Mouse (Mus musculus): ENCODE measurements around the gene Espnl.
A peak's percentile ranks its signal among the peaks of the same experiment; 100 is the strongest.

Espnl gene

DNA sequence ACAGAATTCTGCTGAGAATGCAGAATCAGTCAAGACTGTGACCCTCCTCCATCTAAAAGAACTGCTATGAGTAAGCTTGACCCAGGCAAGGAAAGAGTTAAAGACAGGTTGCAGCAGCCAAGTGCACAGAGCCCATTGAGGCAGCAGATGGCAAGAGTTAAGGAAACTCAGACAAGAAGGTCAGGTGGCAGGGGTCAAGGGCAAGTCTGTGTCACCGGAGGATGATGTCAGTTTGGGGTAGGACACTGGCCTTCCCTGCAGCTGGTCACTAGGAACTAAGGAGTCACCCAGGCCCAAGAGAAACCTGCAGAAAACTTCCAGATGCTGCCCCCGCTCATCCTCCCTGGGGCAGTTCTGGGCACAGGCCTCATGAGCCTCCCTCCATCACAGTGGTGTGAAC, 2.8 kb downstream of the Espnl start:
- no peak for DNase-seq

DNA sequence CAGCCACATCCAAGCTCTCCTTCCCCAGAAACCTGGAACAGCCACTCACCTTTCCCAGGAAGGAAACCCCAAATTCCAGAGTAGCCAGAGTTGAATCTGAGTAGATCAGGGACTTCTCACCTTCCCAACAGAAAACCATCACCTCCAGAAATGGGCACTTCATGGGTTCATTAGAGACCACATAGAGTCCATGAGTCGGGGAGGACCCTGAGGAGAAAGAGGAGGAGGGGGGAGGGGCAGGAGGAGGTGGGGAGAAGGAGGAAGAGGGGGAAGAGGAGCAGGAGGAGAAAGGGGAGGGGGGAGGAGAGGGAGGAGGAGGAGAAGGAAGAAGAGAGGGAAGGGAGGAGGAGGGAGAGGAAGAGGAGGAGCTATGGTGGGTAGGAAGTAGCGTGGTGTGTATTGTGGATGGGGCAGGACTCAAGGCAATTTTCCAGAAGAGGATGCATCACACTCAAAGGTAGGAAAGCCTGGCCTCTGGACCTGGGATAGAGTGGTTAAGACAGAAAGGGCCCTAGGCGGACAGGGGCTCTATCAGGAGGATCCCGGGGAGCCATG, 3.7 kb downstream of the Espnl start:
- DNase-seq: no peak

DNA sequence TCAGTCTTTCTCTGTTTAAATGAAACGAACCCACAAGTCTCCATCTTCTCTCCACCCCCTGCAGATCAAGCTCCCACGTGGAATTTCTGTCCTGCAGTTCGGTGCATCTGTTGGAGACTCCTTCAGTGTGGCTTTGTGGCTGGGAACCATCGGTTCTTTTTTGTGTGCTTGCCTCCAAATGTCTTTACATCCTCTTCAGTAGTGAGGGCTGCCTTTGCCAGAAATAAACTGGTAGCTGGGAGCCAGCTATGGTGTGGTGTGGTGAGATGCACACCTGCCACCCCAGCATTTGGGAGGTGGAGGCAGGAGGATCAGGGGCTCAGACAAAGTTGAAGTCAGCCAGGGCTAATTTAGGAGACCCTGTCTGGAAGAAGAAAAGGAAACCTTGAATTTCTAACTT, 10.2 kb downstream of the Espnl start:
- no peak for DNase-seq

DNA sequence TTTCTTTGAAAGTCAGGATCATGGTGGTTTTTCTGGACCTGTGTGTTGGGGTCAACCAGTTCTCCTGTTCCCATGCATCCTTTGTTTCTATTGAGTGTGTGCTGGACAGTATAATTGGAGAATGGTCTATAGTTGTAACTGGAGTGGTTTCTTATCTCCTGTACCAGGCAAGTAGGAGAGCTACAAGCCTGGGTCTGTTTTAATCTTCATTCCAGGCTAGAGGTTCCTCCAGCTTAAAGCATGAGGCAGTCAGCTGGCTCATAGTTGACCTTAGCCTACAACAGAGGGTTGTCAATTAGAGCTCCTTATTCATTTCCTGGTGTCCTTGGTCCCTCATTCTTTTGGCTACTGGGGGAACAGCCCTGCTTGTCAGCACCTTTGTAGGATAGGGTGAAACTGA, 11.7 kb downstream of the Espnl start:
- no peak for DNase-seq

DNA sequence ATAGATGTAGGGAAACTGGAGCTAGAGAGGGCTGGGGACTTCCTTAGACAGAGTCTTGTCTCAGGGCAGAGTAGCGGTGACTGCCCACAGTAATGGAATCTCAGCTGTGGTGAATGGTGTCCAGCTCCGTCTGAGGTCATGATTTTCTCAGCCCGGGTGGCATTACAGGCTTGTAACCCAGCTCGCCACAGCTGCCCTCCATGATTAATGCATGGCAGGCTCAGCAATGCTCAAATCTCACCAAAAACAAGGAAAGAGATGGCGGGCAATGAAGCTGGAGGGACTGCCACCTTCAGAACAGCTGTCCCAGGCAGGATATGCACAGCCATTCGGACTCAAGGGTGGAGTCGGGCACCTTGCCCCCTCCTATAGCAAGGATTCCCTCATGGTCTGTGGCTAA, 15.5 kb downstream of the Espnl start:
- DNase-seq: no peak

DNA sequence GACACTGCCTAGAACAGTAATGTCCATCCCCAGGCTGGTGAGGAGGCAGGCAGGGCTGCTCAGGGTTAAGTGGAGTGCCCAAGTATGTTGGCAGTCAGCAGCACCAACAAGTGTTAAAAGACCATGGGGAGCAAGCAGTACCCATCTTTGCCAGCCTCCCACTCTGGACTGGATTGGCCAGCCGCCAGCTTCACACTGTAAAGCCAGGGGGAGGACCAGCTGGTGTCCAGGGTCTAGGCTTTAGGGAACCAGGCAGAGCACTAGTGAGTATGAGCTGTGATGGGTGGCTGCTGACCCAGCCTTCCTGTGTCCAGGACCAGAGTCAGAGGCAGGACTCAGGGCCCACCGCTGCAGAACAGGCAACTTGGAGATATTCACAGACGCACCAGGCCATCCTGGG, 22.1 kb downstream of the Espnl start:
- no peak for DNase-seq

DNA sequence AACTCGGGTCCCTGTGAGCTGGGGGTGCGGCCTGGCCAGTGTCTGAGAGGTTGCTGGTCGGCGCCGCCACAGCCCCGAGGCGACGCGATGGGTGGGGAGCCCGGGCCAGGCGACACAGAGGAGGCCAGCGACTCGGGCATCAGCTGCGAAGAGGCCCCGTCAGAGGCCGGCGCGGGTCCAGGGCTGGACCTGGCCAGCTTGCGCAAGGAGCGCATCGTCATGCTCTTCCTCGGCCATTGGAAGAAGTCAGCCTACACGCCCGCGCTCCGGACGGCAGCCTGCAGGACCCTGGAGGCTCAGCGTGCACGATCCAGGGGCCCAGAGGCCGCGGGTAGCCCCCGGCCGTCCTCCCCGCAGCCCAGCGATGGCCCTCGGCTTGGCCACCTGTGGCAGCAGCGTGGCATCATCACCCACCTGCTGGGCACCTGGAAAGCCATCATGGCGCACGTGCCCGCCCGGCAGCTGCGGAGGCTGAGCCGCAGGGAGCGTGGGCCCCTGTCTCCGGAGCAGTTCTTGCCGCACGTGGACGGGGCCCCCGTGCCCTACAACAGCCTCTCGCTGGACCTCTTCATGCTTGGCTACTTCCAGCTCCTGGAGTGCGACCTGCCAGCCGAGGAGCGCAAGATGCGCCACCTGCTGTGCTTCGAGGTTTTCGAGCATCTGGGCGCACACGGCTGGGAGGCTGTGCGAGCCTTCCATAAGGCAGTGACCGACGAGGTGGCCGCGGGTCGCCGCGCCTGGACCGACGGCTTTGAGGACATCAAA, 23.2 kb downstream of the Espnl start:
- no peak for DNase-seq

DNA sequence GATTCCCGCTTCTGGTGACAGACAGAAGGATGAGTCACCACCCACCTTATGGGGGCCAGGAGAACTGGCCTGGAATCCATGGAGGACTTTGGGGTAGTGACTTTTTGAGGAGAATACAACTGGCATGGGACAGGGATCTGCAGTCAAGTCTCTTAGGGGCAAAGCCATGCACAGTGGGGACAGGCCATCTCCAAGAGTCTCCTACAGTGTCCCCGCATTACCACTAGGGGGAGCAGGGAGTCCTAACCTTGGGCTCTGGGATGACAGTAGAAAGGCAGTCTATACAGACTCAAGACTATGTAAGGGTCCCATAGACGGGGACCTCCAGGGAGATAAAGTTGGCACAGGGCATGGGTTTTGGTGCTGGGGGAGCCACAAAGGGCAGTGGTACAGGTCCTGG, 25.0 kb downstream of the Espnl start:
- peak; percentile 43 to 75 for DNase-seq

DNA sequence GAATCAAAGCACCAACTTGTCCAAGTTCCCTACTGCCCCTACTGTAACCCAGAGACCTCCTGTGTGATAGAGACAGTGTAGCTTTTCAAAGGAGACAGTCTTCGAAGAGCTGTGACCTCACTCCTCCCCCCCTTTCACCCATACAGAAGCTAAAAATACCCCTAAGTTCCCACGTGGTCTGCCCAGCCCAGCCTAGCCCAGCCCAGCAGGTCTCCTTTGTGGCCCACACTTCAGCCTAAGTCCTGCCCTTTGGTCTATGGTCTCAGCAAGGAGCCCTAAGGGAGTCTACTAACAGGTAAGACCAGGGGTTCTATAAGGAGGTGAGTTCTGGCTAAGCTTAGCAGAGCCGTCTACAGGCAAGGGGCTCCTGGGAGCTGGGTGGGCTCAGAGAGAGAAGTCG, 29.0 kb downstream of the Espnl start, which contains the start of gene Klhl30:
Klhl30 (plus strand) TSS at position 176 of the 400 bp plus-strand sequence.
- no peak for DNase-seq

DNA sequence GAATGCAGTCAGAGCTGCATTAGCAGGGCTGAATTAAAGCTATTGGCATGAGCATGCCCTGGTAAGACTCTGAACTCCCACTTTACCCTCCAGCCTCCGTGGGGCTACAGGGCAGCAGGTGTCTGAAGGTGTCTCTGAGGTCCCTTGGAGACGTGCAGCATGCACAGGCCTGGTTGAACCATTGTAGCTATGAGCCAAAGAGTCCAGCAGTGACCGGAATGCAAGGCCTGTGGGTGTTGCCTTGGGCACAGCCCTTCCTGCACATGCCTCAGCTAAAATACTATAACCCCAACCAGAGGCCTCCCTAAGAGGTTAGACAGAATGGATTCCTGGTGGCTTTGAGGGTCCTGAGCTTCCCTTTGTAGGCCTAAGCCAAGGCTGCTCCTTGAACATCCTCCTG, 29.4 kb downstream of the Espnl start:
- DNase-seq: no peak

DNA sequence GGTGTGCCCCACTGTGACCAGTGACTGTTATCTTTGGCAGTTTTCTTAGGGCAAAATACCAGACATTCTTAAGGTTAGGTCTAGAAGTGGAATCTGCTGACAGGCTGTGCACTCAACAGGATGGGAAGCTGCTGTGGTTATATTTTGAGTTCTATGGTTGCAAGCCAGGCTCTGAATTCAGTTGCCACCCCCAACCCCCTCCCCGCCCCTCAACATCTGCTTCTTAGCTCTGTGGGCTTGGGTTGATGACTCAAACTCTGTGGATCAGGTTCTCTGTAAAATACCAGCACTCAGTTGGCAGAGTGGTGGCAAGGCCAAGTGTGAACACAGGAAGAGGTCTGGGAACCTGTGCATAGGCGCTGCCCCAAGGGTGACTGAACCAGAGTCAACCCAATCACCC, 30.4 kb downstream of the Espnl start:
- no peak for DNase-seq

DNA sequence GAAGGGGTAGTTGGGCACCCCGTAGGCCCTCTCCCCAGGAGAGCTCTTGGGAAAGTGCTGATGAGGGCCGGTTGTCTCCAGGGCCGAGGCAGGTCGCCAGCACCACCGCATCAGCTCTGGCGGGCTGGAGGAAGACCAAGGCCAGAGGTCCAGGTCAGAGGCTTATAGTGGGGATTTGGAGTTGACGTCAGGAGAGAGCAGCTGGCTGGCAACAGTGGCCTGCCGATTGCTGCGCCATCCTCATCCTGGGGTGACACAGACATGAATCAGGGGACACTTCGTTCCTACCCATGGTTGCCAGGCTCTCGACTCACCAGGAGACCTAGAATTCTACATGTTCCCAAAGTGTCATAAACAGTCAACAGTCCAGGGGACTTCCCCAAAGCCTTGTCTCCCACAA, 34.2 kb downstream of the Espnl start:
- no peak for DNase-seq

DNA sequence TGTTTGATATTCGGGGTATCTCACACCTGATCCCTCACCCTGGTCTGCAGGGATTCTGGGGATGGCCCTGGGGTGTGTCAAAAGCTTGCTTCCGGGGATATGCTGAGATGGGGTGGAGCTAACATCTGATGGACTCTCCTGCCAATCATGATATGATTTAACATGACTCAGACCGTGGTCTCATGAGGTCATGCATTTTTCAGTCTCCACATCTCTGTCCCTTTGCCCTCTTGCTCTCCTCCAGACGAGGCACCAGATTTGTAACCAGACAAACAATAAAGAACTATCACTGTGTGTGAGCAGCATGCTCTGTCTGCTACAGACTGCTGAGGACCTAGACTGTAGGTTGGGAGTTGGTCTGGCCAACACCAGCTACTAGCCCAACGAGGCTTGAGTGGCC, 40.2 kb downstream of the Espnl start:
- no peak for DNase-seq

DNA sequence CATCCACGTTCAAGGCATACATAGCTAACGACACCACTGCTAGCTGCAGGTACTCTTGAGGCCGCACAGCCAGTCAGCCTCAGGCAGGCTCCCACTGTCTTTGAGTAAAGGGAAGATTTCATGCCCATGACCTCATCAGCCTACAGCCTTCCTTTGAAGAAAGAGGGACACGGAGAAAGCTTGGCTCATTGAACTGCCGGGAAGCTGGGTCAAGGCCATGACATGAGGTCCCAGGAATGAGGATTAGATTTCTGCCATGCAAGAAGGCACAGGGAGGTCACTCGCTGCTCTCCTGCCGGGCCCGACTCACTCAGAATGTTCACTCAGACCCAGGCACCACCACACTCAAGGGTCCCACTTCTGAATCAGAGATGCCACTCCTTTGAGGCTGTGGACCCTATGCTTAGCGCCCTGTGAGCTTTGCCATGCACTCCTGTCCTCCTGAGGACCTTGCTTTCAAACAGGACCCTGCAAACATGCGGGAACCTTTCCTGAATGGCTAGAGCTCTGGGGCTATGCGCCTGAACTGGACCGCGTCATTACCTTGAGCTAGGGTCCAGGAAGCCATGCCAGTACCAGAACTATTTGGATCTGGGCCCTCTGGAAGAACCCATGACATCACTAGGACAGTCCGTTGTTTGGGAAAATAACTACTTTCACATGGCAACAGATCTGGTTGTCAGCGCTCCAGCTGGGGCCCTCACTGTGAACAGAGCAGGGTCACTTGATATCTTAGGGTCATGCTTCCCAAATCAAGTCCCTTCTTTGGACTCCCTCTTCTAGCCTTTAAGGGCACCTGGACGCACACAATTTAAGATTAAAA, 43.2 kb downstream of the Espnl start:
- DNase-seq: no peak

DNA sequence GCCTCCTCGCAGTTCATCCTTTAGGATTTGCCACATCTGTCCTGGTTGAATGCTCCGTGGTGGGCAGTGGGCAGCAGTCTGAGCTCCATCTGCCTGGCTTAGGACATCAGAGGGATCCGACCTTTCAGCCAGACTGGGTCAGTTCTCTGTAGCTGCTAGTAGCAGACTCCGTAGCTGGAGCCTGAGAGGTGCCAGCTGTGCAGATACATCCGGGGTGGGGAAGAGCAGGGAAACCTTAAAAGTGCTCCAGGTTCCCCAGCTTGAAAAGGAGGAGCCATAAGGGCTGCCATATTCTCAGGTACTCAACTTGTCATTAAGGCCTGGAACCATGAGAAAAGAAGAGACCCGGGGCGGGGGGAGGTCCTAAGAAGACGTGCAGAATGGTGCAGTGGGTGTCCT, 43.9 kb downstream of the Espnl start:
- no peak for DNase-seq

DNA sequence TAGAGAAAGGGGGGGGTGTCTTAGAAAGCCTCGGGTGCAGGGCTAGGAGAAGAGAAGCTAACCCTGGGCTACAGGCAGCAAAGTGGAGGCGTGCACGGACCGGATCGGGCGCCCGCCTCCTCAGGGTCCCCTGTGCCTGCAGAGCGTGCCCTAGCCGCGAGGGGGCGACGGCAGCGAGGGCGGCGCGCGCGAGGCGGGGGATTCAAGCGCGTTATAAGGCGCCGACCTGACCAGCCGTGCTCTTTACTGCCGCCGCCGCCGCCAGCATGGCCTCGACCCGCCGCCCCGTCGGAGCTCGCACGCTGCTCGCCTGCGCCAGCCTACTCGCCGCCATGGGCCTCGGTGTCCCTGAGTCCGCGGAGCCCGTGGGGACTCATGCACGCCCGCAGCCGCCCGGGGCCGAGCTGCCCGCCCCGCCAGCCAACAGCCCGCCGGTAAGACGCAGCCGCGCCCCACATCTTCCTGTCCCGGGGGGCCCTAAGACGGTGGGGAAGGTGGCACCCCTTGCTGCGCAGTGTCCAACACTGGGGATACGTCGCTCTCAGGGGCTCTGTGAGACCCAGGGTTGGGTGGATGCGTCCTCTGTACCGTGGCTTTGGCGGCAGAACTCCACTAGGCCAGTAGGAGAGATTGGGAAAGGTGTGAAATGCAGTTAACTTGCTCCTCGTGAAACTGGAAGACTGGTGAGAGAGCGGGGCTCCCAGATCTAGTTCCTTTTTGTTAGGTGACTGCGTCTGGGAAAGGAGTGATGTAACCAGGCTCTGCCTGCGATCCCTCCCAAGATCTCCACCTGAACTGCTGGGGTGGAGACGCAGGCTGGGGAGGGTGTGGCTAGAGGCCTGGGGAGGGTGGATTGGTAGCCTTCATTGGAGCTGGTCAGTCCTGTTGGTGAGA, 44.6 kb downstream of the Espnl start, which contains the start of gene Erfe:
Erfe (plus strand) TSS at position 216 of the 894 bp plus-strand sequence.
- DNase-seq: peak; percentile 82 to 86

DNA sequence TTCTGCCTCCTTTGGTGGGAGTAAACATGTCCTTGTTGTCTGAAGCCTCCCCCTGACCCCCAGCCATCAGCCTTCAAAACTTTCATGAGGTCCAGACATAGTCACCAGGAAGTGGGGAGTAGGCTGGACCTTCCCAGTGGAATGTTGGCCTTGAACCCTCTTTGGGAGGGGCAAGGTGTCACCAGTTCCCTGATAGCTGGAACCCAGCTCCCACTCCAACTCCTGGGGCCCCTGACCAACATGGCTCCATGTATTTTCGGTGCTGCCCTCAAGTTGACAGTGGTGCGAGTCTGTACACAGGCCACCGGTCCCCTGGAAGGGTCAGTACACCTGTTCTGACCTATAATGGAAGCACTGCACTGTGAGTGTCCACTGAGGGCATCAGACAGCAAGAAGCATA, 45.4 kb downstream of the Espnl start:
- no peak for DNase-seq

DNA sequence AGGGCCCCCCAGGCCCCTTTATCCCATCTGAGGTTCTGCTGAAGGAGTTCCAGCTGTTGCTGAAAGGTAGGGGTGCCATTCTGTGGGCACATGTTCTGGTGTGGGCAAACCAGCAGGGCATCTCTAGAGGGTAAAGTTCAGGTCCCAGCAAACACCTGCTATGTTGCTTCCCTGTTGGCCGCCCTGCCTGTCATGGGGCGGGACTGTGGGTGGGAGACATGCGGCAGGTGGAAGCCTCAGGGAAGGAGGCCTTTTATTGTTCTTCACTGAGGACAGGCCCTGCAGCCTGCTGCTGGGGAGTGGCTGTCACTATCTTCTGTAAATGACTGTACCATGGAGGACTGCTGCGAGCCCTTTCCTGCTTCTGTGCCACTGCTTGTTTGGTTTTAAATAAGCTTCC, 47.5 kb downstream of the Espnl start:
- DNase-seq: no peak

DNA sequence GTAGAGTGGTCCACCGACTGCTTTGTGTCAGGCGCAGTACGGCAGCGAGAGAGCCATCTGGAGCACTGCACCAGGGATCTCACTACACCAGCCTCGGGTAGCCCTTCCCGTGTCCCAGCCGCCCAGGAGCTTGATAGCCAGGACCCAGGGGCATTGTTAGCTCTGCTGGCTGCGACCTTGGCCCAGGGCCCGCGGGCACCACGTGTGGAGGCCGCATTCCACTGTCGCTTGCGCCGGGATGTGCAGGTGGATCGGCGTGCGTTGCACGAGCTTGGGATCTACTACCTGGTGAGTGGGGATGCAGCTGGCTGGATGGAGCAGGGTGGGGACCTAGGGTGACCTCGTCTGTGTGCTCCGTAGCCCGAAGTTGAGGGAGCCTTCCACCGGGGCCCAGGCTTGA, 48.2 kb downstream of the Espnl start:
- DNase-seq: no peak

DNA sequence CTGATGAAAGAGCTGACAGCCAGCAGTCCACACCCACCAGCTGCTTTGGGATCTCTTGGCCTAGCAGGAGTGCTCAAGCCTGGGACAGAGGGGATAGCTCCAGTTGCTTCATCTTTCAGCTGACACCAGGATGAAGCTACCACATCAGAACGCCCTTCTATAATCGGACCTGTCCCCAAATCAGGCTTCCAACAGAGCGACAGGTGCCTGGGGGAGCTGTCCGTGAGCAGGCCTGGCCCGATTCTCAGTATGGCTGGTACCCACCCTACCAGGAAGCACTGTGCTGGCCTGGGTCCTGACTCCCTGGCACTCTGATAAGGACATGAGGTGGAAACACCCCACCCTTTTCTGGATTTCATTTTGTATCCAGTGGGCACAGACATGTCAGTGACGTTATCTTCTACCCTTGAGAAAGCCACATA, 51.5 kb downstream of the Espnl start:
- DNase-seq: no peak

DNA sequence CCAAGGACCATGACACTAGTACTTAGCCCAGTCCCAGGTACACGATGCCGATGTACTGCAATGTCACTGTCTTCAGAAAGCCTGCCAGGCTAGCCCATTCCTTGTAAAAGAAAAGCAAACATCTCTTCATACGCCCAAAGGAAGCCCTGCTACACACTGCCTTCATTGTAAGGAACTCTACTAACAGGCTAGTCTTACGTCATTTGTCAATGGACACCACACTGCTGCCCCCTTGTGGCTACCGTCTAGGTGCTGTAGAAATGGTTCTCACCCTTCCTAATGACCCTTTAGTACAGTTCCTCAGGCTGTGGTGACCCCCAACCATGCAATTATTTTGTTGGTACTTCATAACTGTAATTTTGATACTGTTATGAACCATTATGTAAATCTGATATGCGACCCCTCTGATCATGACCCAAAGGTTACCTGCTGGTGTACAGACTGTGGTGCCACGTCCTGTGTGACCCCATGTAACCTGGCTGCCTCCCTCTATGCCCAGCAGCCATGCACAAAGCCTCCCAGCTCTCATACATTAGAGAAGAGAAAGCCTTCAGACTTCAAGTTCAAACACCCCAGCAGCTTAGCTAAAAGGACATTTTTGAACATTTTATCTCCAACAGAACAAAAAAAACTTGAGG, 58.7 kb downstream of the Espnl start:
- DNase-seq: peak; percentile 55 to 77

DNA sequence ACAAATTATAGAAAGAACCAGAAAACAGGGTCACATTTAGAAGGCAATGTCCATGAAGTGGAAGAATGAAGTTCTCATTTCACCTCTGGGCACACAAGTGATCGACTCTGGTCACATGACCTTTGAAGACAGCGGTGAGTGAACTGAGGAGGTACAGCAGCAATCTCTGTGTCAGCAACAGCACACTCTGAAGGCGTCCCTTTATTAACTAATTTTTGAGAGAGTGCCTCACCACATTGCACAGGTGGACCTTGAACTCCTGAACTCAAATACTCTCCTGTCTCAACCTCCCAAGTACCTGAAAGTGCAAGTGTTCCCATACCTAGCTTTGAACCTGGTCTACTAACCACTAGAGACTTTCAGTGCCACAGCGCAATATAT, 59.2 kb downstream of the Espnl start:
- DNase-seq: no peak

Data from lung, postnatal 4 days (tissue).